Mouse (Mus musculus) lung, postnatal 0 days (tissue): ENCODE results near the gene Olfr1373.

Experiments used
- CTCF ChIP-seq: IDR thresholded peaks from 2 replicates; pipeline ENCODE4 v1.5.1; 2016; ENCODE audit warnings: antibody characterized with exemption, mild to moderate bottlenecking
- EP300 ChIP-seq: IDR thresholded peaks from 2 replicates; pipeline ENCODE4 v1.6.1; 2016; ENCODE audit warnings: antibody characterized with exemption, mild to moderate bottlenecking, control low read depth

- TF ChIP-seq CTCF = no peak
- no peak for TF ChIP-seq EP300
Measured at GRCm38 (mm10) chr11:52127760-52128159, 17.6 kb downstream of the Olfr1373 start.
